Mouse (Mus musculus) kidney, embryonic 14.5 days (tissue): ENCODE results near the gene Slamf8. TPM values are rescaled to one million over a fixed set of nuclear protein-coding genes. Genes with fewer than 3 reads are reported as not detected.

Source experiments
- ATAC-seq: fragments of 200-750 bp; cut with Nextera tagmentation; 2 replicates; pipeline ENCODE4 v1.8.0; 2017; ENCODE audit warnings: moderate number of reproducible peaks, mild to moderate bottlenecking, moderate TSS enrichment, moderate library complexity; ENCODE audit not compliant: low FRiP score, low TSS enrichment
- H3K27ac ChIP-seq: fragments of 300-500 bp; sonication (generic); 2 replicates; pipeline ENCODE4 v1.5.1; 2014; ENCODE audit warnings: low read depth, mild to moderate bottlenecking, low read length, moderate library complexity, mixed read lengths
- H3K27me3 ChIP-seq: fragments of 300-500 bp; sonication (generic); 2 replicates; pipeline ENCODE4 v1.6.1; 2014; ENCODE audit warnings: mild to moderate bottlenecking, low read length; ENCODE audit not compliant: control insufficient read depth, insufficient read depth
- H3K36me3 ChIP-seq: fragments of 300-500 bp; sonication (generic); 2 replicates; pipeline ENCODE4 v1.6.1; 2014; ENCODE audit warnings: low read length, mixed read lengths; ENCODE audit not compliant: control insufficient read depth, insufficient read depth
- H3K4me1 ChIP-seq: fragments of 300-500 bp; sonication (generic); 2 replicates; pipeline ENCODE4 v1.6.1; 2014; ENCODE audit warnings: low read length, mixed read lengths; ENCODE audit not compliant: control insufficient read depth, insufficient read depth
- H3K4me2 ChIP-seq: fragments of 300-500 bp; sonication (generic); replicated peaks from 2 replicates; pipeline ENCODE4 v1.6.1; 2014; ENCODE audit warnings: low read depth, mild to moderate bottlenecking, low read length
- H3K4me3 ChIP-seq: fragments of 300-500 bp; sonication (generic); 2 replicates; pipeline ENCODE4 v1.5.1; 2014; ENCODE audit warnings: mild to moderate bottlenecking, low read length
- H3K9ac ChIP-seq: fragments of 300-500 bp; sonication (generic); 2 replicates; pipeline ENCODE4 v1.6.1; 2014; ENCODE audit warnings: low read depth, mild to moderate bottlenecking, low read length, moderate library complexity
- H3K9me3 ChIP-seq: fragments of 300-500 bp; sonication (generic); 2 replicates; pipeline ENCODE4 v1.6.1; 2016; ENCODE audit warnings: low read length; ENCODE audit not compliant: control insufficient read depth
- WGBS: fragments of 180-500 bp; shearing (Covaris S2); extraction: QIAGEN DNeasy Blood & Tissue Kit; methylation state at CpG from one replicate; pipeline ENCODE4 v1.1.7; 2014; 5-methylcytosine and 5-hydroxymethylcytosine counted together
- polyA plus RNA-seq: library from polyadenylated mRNA; unstranded; fragments of >200 nt; fragmentation: Nextera tagmentation; extraction: Ambion mirVana; gene quantifications from 2 replicates; pipeline ENCODE4 v1.2.1, GENCODE M21; 2014

Slamf8 gene
- 0.12 TPM in 1 of 2 replicates, not detected in the other for polyA plus RNA-seq

GRCm38 (mm10) chr1:172590385-172590784, at the start of gene Slamf8:
TSS of gene Slamf8 (minus strand) at chr1:172590568.
- no peak within 1 kb of the TSS for H3K4me2 ChIP-seq
- WGBS = 87% methylated on average over 7 of the region's 7 CpGs

GRCm38 (mm10) chr1:172638781-172639180, 48.4 kb upstream of the Slamf8 start:
- ATAC-seq = no peak
- Histone ChIP-seq H3K4me1 (peaks cover 9% of the 10 kb centered on the region; the same call in 1 of the 2 replicates), H3K36me3 (no peaks in the 10 kb centered on the region), H3K9ac (no peak overlapping the region), H3K9me3 (no peaks in the 10 kb centered on the region), H3K4me3 (no peak overlapping the region), H3K27me3 (no peaks in the 10 kb centered on the region), H3K4me2 (no peak overlapping the region), H3K27ac (no peak overlapping the region)
- WGBS = 42% methylated on average over 2 of the region's 2 CpGs

More at GRCm38 (mm10) chr1:172590385-172590784, at the start of gene Slamf8:
- ATAC-seq = no peak
- H3K4me3 ChIP-seq = no peak within 1 kb of the TSS
- H3K27ac ChIP-seq = no peak within 1 kb of the TSS
- no peaks in the 10 kb centered on the region for H3K9me3 ChIP-seq
- H3K4me1 ChIP-seq = peaks cover 3% of the 10 kb centered on the region; the same call in 1 of the 2 replicates
- no peaks in the 10 kb centered on the region for H3K36me3 ChIP-seq
- no peak within 1 kb of the TSS for H3K9ac ChIP-seq
- H3K27me3 ChIP-seq = no peaks in the 10 kb centered on the region; the same call in none of the 2 replicates

GRCm38 (mm10) chr1:172637801-172638200, 47.4 kb upstream of the Slamf8 start:
- Histone ChIP-seq H3K27me3 (no peaks in the 10 kb centered on the region), H3K9ac (no peak overlapping the region), H3K4me1 (peaks cover 9% of the 10 kb centered on the region; the same call in 1 of the 2 replicates), H3K27ac (no peak overlapping the region), H3K4me2 (no peak overlapping the region), H3K36me3 (no peaks in the 10 kb centered on the region), H3K4me3 (no peak overlapping the region), H3K9me3 (no peaks in the 10 kb centered on the region)
- 67% methylated on average over 4 of the region's 4 CpGs for WGBS
- no peak for ATAC-seq

- H3K4me1 ChIP-seq = peaks cover 9% of the 10 kb centered on the region; the same call in 1 of the 2 replicates
- 72% methylated on average over 5 of the region's 5 CpGs for WGBS
These were observed 45.9 kb upstream of the Slamf8 start for GRCm38 (mm10) chr1:172636266-172636665.

GRCm38 (mm10) chr1:172635258-172635657, 44.9 kb upstream of the Slamf8 start:
- no peak for ATAC-seq
- Histone ChIP-seq H3K27me3 (no peaks in the 10 kb centered on the region), H3K36me3 (no peaks in the 10 kb centered on the region), H3K4me1 (peaks cover 9% of the 10 kb centered on the region; the same call in 1 of the 2 replicates), H3K27ac (no peak overlapping the region), H3K9ac (no peak overlapping the region), H3K4me2 (no peak overlapping the region), H3K9me3 (no peaks in the 10 kb centered on the region), H3K4me3 (no peak overlapping the region)
- 28% methylated on average over 4 of the region's 4 CpGs for WGBS

More at GRCm38 (mm10) chr1:172636266-172636665, 45.9 kb upstream of the Slamf8 start:
- no peak for ATAC-seq
- no peak overlapping the region for H3K27ac ChIP-seq
- no peak overlapping the region for H3K9ac ChIP-seq
- H3K27me3 ChIP-seq = no peaks in the 10 kb centered on the region
- H3K9me3 ChIP-seq = no peaks in the 10 kb centered on the region
- H3K4me3 ChIP-seq = no peak overlapping the region
- no peak overlapping the region for H3K4me2 ChIP-seq
- no peaks in the 10 kb centered on the region for H3K36me3 ChIP-seq

GRCm38 (mm10) chr1:172634136-172634535, 43.8 kb upstream of the Slamf8 start:
- Histone ChIP-seq H3K36me3 (no peaks in the 10 kb centered on the region), H3K4me2 (no peak overlapping the region), H3K27ac (no peak overlapping the region), H3K9ac (no peak overlapping the region), H3K27me3 (no peaks in the 10 kb centered on the region), H3K4me3 (no peak overlapping the region), H3K9me3 (no peaks in the 10 kb centered on the region), H3K4me1 (peaks cover 9% of the 10 kb centered on the region; the same call in 1 of the 2 replicates)
- no peak for ATAC-seq
- WGBS = 87% methylated on average over 2 of the region's 2 CpGs

GRCm38 (mm10) chr1:172632451-172633326, 42.3 kb upstream of the Slamf8 start, which contains the start of gene Dusp23:
TSS of gene Dusp23 (minus strand) at chr1:172632962.
- under 1% methylated on average over 53 of the region's 53 CpGs for WGBS
- peak; percentile 99 for ATAC-seq

GRCm38 (mm10) chr1:172631721-172632120, 41.4 kb upstream of the Slamf8 start:
- H3K9ac ChIP-seq = no peak overlapping the region
- 84% methylated on average over 5 of the region's 5 CpGs for WGBS
- no peak overlapping the region for H3K27ac ChIP-seq
- no peak for ATAC-seq
- 0 out of 2 replicates have a peak overlapping the region, but pooled peaks have one; percentile 5 for H3K4me2 ChIP-seq
- no peaks in the 10 kb centered on the region for H3K27me3 ChIP-seq
- peaks cover 9% of the 10 kb centered on the region; the same call in 1 of the 2 replicates for H3K4me1 ChIP-seq
- no peaks in the 10 kb centered on the region for H3K9me3 ChIP-seq
- H3K36me3 ChIP-seq = no peaks in the 10 kb centered on the region
- no peak overlapping the region for H3K4me3 ChIP-seq

More at GRCm38 (mm10) chr1:172632451-172633326, 42.3 kb upstream of the Slamf8 start, which contains the start of gene Dusp23:
- no peaks in the 10 kb centered on the region for H3K27me3 ChIP-seq
- peak within 1 kb of the TSS; percentile 58 for H3K4me2 ChIP-seq
- H3K27ac ChIP-seq = peak within 1 kb of the TSS; percentile 73
- no peaks in the 10 kb centered on the region for H3K9me3 ChIP-seq
- H3K9ac ChIP-seq = peak within 1 kb of the TSS; percentile 59
- no peaks in the 10 kb centered on the region for H3K36me3 ChIP-seq
- H3K4me3 ChIP-seq = peak within 1 kb of the TSS; percentile 55
- peaks cover 9% of the 10 kb centered on the region; the same call in 1 of the 2 replicates for H3K4me1 ChIP-seq

- Histone ChIP-seq H3K4me2 (no peak overlapping the region), H3K9ac (no peak overlapping the region), H3K27ac (no peak overlapping the region), H3K9me3 (no peaks in the 10 kb centered on the region), H3K27me3 (no peaks in the 10 kb centered on the region), H3K36me3 (no peaks in the 10 kb centered on the region), H3K4me3 (no peak overlapping the region), H3K4me1 (peaks cover 2% of the 10 kb centered on the region; the same call in 1 of the 2 replicates)
- 62% methylated on average over 7 of the region's 7 CpGs for WGBS
- no peak for ATAC-seq
These were observed 39.5 kb upstream of the Slamf8 start for GRCm38 (mm10) chr1:172629831-172630230.
